Mouse (Mus musculus): ENCODE data around the gene Olfr1360. TPM values are rescaled to one million over a fixed set of nuclear protein-coding genes. Genes with fewer than 3 reads are reported as not detected.
"Not testable (repeated sequence)": the region's sequence is repeated elsewhere in the genome, so short reads cannot be mapped to it uniquely, and the experiment has no call there.

Gene Olfr1360
- not detected for total RNA-seq (2021)
- long read RNA-seq, experiment 1 = 0 reads
- long read RNA-seq, experiment 2 = 0 reads

DNA sequence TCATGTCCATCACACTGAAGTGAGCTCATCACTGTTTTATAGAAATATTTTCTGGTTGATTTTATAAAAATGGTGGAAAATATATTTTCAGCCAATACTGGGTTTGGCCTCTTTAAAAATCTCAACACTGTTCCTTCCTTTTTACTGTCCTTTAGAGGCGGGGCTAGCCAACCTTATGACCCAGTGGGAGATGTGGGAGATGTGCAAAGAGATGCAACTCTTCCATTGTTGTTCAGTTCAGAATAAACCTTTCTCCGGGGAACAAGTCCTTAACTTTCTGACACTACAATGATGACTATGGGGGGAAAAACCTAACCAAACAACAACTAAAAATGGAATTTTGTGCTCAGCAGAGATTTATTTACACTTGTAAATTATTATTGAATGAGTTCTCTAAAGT is at the start of gene Olfr1360:
Gene Olfr1360, minus strand, starts transcription at position 101 of the 400 bp plus-strand sequence.
- no peak for DNase-seq

DNA sequence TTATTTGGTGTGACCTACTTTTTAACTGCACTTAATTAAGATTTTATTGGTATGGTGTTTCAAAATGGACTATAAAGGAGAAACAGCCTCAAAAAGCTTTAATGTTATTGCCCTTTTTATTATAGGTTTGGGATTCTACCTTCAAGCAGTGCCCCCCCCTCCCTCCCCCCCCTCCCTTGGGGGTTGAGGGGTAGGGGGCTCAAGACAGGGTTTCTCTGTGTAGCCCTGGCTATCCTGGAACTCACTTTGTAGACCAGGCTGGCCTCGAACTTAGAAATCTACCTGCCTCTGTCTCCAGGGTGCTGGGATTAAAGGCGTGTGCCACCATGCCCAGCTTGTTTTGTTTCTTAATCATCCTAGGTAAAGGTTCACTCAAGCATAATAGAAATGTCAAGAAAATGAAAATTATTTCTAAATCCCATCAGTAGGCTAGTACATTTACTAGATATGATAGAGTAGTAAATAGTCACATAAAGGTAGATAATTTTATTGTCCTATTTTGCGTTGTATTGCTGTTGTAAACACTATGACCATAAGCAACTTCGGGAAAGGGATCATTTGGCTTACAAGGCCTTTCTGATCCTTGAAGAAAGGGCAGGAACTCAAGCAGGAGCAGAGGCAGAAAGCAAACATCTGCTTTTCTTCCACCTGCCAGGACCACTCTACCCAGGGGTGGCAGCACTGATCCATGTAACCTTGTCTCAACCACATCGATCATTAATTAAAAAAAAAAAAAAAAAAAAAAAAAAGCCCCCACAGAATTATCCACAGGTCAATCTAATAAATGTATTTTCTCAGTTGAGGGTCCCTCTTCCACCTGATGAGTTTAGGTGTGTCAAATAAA is 46.0 kb upstream of the Olfr1360 start:
- no peak for DNase-seq

DNA sequence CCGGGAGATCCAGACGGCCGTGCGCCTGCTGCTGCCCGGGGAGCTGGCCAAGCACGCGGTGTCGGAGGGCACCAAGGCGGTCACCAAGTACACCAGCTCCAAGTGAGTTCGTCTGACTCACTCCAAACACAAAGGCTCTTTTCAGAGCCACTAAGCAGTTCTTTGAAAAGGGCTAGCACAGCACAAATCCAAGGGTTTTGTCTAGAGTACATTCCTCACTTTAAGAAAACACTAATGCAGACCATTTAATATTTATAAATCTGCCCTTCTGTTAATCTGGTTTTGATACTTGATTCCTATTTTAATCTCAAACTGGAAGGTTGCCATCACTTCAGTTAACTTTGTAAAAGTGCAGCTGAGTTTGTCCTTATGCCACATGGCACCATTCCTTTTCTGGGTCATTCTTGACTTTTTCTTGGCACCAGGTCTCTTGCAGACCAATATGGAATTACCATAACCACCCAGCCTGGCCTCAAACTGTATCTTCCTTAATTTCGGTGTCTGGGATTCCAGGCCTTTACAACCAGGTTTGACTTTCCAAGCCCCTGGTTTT is 45.2 kb upstream of the Olfr1360 start:
- DNase-seq = peak in 1 of 2 experiments; percentile 16

DNA sequence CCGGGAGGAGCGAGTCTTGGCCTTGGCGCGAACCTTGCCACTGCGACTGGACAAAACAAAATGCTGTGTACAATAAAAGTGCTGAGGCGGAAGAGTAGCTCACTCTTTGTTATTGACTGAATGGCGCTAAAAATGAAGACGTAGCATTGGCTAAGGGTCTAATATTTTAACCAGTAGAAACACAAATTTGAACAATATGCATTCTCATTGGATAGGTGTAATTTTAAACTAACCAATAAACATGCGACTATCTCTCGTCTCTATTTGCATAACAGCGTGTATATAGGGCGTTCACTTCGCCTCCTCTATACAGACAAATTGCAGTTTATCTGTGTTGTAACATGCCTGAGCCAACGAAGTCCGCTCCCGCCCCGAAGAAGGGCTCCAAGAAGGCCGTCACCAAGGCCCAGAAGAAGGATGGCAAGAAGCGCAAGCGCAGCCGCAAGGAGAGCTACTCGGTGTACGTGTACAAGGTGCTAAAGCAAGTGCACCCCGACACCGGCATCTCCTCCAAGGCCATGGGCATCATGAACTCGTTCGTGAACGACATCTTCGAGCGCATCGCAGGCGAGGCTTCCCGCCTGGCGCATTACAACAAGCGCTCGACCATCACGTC is 44.7 kb upstream of the Olfr1360 start, which contains the start of gene Hist1h2bm:
Gene Hist1h2bm, plus strand, starts transcription at position 288 of the 616 bp plus-strand sequence.
- peak; percentile 44 to 53 for DNase-seq

DNA sequence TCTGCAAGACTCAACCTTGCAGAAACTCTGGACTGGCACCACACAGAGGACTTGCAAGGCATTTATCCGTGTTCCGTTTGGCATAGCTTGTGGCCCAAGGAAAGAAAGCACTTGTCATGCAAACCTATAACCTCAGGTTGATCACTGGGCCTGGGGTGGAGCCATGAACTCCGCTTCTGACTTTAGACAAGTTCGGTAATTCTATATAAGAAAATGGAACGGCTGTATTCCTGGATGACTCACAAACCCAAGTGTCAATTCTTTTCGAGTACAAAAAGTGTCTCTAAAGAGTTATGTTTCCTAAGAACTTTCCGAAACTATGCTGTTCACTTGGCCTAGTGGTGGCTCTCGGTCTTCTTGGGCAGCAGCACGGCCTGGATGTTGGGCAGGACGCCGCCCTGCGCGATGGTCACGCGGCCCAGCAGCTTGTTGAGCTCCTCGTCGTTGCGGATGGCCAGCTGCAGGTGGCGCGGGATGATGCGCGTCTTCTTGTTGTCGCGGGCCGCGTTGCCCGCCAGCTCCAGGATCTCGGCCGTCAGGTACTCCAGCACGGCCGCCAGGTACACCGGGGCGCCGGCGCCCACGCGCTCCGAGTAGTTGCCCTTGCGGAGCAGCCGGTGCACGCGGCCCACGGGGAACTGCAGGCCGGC is 44.0 kb upstream of the Olfr1360 start:
- not testable (repeated sequence) for DNase-seq

DNA sequence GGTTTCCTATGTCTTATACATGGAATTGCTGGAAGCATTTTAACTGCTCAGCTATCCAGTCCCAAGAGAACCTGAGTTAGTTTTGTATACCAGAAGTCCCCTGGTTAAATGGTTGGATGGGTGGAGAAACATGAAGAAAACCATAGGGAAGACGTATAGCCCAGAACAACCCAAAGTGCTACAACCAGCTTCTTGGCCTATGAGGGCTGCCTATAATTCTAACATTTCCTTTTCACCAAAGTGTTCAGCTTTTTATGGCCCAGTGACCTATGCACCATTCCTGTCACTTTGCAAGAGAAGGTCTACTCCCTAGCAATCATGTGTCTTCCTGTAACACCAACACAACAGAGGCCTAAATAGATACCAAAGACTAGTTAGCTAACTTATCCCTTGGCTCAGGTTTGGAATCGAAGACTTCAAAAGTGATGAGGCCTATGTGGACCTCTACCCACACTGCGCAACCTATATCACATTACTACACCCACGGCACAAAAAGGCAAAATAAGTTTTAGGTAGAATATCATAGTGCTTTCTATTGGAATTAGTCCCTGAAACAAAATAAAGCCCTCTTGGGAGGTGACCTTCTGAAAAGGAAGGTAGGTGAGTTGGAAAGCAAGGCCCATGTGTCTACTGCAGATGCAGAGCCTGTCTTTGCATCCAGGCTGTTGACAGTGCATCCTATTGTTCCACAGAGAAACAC is 41.3 kb upstream of the Olfr1360 start:
- no peak for DNase-seq

DNA sequence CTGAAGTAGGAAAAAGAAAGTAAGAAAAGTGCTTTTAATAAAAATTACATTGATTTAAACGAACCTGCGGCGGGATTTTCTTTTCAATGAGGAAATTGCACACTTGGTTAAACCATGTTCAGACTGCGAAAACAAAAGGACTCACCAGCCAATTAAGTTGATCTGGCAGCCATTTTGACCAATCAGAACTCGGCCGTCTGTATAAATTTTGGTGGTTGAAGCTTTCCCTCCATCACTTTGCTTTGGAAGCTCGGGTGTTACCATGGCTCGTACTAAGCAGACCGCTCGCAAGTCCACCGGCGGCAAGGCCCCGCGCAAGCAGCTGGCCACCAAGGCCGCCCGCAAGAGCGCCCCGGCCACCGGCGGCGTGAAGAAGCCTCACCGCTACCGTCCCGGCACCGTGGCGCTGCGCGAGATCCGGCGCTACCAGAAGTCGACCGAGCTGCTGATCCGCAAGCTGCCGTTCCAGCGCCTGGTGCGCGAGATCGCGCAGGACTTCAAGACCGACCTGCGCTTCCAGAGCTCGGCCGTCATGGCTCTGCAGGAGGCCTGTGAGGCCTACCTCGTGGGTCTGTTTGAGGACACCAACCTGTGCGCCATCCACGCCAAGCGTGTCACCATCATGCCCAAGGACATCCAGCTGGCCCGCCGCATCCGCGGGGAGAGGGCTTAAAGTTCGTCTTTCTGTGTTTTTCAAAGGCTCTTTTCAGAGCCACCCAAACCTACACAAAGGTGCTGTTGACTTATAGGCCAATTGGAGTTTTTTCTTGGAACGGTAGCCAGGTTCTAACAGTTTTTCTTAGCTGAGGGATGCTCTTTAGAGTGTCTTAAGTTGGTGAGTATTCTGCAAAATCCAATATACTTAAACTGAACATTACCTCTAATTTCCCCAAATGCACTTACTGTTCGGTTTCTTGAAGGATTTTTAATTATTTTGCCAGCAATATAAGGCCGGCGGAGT is 40.5 kb upstream of the Olfr1360 start, which contains the start of gene Hist1h3h:
Gene Hist1h3h, plus strand, starts transcription at position 263 of the 961 bp plus-strand sequence.
- peak; percentile 81 to 84 for DNase-seq

DNA sequence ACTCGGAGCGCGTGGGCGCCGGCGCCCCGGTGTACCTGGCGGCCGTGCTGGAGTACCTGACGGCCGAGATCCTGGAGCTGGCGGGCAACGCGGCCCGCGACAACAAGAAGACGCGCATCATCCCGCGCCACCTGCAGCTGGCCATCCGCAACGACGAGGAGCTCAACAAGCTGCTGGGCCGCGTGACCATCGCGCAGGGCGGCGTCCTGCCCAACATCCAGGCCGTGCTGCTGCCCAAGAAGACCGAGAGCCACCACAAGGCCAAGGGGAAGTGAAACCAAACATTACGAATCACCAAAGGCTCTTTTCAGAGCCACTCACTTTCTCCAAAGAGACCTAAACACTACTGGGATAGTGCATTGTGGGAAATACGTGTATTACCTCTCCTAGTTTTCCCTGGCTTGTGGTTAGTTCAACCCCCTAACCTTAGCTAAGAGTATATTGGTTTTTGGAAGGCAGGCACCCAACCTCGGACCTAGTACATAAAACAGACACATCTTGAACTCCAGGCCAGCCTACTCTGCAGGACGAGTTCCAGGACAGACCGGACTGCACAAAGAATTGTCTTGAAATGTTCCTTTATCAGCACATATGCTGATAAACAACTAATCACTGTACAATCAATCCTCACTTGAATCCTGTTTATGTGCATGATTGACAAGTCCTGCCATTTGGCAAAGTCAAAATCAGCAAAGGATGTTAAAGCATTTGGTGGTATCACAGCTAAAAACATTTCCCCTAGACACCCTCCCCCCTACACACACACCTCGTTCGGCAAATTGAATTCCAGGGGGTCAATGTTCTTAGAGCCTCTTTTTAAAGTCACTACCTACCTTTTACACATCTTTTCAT is 39.6 kb upstream of the Olfr1360 start:
- DNase-seq = not testable (repeated sequence)

DNA sequence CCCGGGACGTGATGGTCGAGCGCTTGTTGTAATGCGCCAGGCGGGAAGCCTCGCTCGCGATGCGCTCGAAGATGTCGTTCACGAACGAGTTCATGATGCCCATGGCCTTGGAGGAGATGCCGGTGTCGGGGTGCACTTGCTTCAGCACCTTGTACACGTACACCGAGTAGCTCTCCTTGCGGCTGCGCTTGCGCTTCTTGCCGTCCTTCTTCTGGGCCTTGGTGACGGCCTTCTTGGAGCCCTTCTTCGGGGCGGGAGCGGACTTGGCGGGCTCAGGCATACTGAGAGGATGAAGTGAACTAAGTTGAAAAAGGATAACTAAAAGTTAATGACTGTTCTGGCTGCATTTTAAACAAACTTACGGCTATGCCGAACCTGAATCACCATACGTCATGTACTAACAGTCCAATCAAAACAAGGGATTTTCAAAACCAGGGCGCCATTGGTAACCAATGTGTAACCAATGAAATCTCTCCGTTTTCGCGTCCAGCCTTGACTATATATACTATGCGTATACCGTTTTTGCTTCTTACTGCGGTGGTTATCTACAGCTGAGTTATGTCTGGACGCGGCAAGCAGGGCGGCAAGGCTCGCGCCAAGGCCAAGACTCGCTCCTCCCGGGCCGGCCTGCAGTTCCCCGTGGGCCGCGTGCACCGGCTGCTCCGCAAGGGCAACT is 38.8 kb upstream of the Olfr1360 start, which contains the start of the genes Hist1h2bl and Hist1h2ai:
Gene Hist1h2bl, minus strand, starts transcription at position 280 of the 676 bp plus-strand sequence.
Gene Hist1h2ai, plus strand, starts transcription at position 559 of the 676 bp plus-strand sequence.
- DNase-seq = peak; percentile 63 to 71

DNA sequence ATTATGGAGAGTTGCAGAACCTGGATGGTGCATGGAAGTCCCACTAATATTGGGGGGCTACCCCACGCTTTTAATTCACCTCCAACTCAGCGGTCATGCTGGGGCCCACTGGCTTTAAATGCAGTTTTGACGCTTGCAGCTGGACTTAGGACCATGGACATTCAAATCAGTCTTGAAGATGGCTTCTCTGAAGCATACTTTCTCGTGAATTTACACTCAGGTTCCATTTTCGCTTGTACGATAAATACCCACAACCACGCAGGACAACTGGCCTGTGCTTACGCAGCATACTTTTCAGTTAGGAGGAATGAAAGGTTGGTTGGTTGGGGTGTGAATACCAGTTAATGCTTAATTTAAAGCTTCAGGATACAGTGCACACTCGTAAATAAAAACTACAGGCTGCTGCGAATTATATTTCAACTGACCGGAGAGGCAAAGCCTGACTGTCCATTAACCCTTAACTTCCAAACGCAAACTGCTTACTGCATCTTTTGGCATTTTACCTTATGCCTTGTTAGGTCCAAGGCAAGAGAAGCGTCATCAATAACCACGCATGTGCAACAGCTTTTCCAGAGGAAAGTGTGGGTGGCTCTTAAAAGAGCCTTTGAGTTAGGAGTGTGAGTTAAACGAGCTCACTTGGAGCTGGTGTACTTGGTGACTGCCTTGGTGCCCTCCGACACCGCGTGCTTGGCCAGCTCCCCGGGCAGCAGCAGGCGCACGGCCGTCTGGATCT is 38.1 kb upstream of the Olfr1360 start:
- DNase-seq = no peak

DNA sequence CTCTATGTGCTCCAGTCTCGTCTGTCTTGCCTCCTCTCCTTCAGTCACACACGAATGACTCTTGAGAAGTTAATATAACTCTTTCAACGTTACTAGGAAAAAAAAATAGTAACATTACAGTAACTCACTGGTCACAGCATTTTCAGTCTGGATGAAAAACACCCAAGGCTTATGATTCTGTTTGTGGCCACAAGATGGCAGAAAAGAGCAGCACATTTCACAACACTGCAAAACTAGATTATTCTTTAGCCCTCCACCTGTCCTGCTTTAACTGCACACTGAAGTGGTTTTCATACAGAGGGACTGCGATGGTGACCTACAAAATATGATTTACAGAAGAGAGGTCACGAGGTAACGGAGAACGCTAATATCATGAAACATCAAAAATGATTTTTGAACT is 37.5 kb upstream of the Olfr1360 start:
- DNase-seq = peak; percentile 45 to 64

DNA sequence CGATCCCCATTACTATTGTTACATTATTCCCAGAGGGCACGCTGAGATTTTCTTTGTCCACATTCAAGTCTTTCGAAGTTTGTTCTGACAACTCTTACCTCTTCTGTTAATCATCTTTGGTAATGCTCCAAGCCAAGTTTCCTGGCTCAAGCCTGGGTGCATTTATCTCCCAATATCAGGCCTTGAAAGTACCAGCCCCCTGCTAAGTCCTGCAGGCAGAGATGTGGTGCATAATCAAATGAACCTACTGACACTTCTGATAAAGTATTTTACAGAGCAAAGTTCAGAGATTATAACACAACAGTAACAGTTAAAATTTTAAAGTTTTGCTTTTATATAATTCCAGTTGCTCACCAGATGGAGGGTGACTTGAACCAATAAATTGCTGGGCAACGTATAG is 34.5 kb upstream of the Olfr1360 start:
- no peak for DNase-seq

DNA sequence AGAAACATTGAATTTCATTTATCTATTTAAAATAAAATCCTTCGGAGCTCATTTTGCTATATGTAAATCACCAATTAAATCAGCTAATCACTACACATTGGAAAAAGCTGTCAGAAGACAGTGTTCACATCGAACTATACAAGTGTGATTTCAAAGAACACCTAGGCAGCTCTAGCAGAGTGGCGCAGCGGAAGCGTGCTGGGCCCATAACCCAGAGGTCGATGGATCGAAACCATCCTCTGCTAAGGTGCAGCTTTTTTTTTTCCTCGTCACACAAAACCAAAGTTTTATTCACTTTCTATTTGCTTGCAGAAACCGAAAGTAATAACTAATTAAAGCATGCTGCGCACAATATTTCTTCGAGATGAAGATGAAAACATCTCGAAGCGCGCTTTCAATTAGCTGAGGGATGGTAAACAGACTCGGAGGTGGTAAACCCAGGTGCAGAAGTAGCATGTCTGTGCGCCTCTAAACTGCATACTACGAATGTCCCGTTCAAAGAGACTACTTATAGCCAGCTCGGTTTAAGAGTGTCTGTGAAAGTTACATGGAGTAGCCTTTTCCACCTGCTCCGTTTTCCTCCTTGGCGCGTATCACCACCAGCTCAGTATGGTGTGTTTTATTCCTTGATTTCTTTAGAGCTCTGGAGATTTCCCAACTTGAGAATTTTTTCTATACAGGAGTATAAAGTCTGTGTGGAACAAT is 33.8 kb upstream of the Olfr1360 start:
- peak; percentile 76 to 77 for DNase-seq

DNA sequence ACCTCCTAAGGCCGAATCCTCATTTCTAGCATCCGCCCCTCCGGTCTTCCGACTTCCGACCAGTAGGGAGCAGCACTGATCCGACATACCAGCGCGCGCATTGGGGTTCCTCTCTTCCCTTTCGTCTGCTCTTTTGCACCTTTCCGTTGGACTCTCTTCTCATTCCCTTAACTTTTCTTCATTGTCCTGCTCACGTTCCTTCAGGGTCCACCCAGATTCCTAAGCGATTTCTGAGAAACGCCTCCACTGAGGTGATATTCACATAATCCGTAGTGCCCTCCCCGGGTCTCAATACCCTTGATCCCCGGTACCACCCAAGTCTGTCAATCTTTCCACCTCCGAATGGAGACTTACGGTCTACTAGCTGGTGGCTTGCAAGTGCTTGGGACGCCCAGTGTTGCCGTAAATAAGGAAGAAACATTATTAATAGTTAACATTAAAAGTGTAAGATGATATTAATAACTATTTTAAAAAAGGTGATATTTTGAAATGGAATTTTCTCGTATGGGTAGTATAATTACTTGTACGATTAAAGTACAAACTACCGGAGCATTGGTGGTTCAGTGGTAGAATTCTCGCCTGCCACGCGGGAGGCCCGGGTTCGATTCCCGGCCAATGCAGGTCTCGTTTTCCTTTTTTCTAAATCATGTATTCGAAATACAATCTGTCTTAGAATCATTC is 33.0 kb upstream of the Olfr1360 start:
- peak; percentile 89 to 91 for DNase-seq

DNA sequence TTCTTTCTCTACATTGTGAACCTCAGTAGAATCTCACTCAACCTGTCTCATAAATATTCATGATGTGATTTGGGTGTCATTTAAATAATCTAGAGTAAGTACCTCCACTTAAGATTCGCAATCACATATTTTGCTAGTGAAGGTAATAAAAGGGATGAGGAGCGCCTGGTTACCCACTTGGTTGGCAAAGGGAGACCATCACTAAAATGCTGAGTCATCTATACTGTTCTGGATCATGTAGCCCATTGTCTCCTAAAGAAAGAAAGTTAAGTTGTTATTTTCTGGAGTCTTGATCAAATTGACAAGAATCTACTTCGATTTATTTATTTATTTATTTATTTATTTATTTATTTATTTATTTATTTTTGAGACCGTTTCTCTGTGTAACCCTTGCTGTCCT is 29.5 kb upstream of the Olfr1360 start:
- DNase-seq = no peak

DNA sequence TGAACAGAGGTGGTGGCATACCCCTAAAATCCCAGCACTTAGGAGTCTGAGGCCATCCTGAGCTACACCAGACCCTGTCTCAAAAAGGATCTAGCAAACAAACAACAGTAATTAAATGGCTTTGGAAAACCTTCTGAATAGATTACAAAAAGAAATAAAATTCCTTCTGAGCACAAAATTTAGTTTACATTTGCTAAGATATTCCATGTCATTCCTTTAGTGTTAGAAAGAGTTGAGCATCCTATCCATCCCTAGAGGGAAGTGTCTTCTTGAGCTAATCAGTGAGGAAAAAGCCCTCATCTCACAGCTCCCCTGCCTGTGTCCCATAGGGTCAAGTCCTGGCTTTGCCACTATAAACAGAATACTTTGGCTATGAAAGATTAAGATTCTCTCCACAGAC is 20.6 kb upstream of the Olfr1360 start, which contains the start of gene Olfr1359:
Gene Olfr1359, plus strand, starts transcription at position 301 of the 400 bp plus-strand sequence.
- no peak for DNase-seq

DNA sequence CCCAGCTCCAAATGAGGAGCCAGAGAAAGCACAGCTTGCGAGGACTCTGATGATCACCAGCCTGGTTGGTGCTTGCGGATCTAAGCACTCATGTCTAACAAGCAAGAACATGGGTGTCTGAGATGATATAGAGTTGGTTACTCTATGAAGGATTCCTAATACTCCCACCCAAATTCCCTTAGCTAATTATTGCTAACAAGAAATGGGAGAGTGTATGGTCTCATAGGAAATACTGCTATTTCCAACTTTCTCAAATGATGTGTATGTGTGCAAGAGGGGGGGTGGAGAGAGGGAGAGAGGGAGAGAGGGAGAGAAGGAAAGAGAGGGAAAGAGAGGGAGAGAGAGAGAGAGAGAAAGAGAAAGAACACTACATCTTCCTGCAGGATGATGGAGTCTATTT is 13.9 kb downstream of the Olfr1360 start, which contains the start of gene Olfr1361:
Gene Olfr1361, minus strand, starts transcription at position 101 of the 400 bp plus-strand sequence.
- DNase-seq = no peak

All from adrenal gland, postnatal 36 days (tissue).